Mouse (Mus musculus): ENCODE measurements around the gene Evc2. TPM values are rescaled to one million over a fixed set of nuclear protein-coding genes. Genes with fewer than 3 reads are reported as not detected.

Evc2 gene
- polyA plus RNA-seq (2021; fragmentation: Nextera tagmentation): 6.3 and 6.7 TPM in 2 replicates
- long read RNA-seq, experiment 1, full-length matches to known transcripts: 9 of 20 reads
- long read RNA-seq, experiment 1, partial matches to known transcripts: 9 of 20 reads
- long read RNA-seq, experiment 1, other reads (novel, unspliced or antisense): 2 of 20 reads
- long read RNA-seq, experiment 2, full-length matches to known transcripts: 45 of 83 reads
- long read RNA-seq, experiment 2, partial matches to known transcripts: 16 of 83 reads
- long read RNA-seq, experiment 2, other reads (novel, unspliced or antisense): 22 of 83 reads

GRCm38 (mm10) chr5:37338288-37338687 lies at the start of gene Evc2:
Gene Evc2, plus strand, starts transcription at chr5:37338499.

GRCm38 (mm10) chr5:37336485-37337105 lies 1.7 kb upstream of the Evc2 start, which contains the start of gene Evc:
Gene Evc, minus strand, starts transcription at chr5:37336894.

Other genes with a start within 250 kb of the Evc2 start
- 152 and 177 TPM in 2 replicates for gene Crmp1, start 96.6 kb upstream of the Evc2 start, polyA plus RNA-seq (2021; fragmentation: Nextera tagmentation)
- gene Evc, start 1.6 kb upstream of the Evc2 start, polyA plus RNA-seq (2021; fragmentation: Nextera tagmentation): 2.2 and 2.9 TPM in 2 replicates